Mouse (Mus musculus) liver, adult 2 months (tissue): Measurements from ENCODE around the gene Ankrd49. TPM values are rescaled to one million over a fixed set of nuclear protein-coding genes. Genes with fewer than 3 reads are reported as not detected.

Experiments used
- DNase-seq: peaks from one replicate; pipeline ENCODE4 v3.0.0-alpha.2; 2011; ENCODE audit warnings: low read depth, low spot score; ENCODE audit errors: extremely low read depth
- H3K27ac ChIP-seq: fragments of 200-500 bp; replicated peaks from 2 replicates; pipeline ENCODE4 v1.5.1; 2012; ENCODE audit warnings: low read depth, mild to moderate bottlenecking, control low read depth, inconsistent platforms, low read length; ENCODE audit not compliant: insufficient read depth
- H3K27me3 ChIP-seq: fragments of 200-500 bp; 2 replicates; pipeline ENCODE4 v1.6.1; 2012; ENCODE audit warnings: mild to moderate bottlenecking, moderate library complexity, low read length, inconsistent platforms; ENCODE audit not compliant: control insufficient read depth, insufficient read depth
- H3K36me3 ChIP-seq: fragments of 200-500 bp; 2 replicates; pipeline ENCODE4 v1.6.1; 2012; ENCODE audit warnings: low read length, inconsistent platforms; ENCODE audit not compliant: control insufficient read depth, insufficient read depth
- H3K4me1 ChIP-seq: fragments of 200-500 bp; 2 replicates; pipeline ENCODE4 v1.6.1; 2011; ENCODE audit warnings: low read length; ENCODE audit not compliant: control insufficient read depth, insufficient read depth
- H3K4me3 ChIP-seq: fragments of 200-500 bp; 2 replicates; pipeline ENCODE4 v1.5.1; 2011; ENCODE audit warnings: low read depth, mild to moderate bottlenecking, control low read depth, low read length, moderate library complexity; ENCODE audit not compliant: insufficient read depth
- H3K79me2 ChIP-seq: fragments of 200-500 bp; 2 replicates; pipeline ENCODE4 v1.6.1; 2012; ENCODE audit warnings: inconsistent platforms, mild to moderate bottlenecking, low read length, moderate library complexity; ENCODE audit not compliant: control insufficient read depth, insufficient read depth
- H3K9ac ChIP-seq: fragments of 200-500 bp; 2 replicates; pipeline ENCODE4 v1.6.1; 2012; ENCODE audit warnings: low read depth, mild to moderate bottlenecking, control low read depth, inconsistent platforms, low read length
- CTCF ChIP-seq: fragments of 200-500 bp; IDR thresholded peaks from 2 replicates; pipeline ENCODE4 v1.5.1; 2011; ENCODE audit warnings: low read depth, low read length, control low read depth
- POLR2A ChIP-seq: fragments of 200-500 bp; IDR thresholded peaks from 2 replicates; pipeline ENCODE4 v1.6.1; 2011; ENCODE audit warnings: low read length, control low read depth; ENCODE audit not compliant: insufficient read depth; ENCODE audit errors: extremely low read depth
- WGBS: fragments of 180-500 bp; shearing (Covaris S2); methylation state at CpG from one replicate; pipeline ENCODE4 v1.1.7; 2018; 5-methylcytosine and 5-hydroxymethylcytosine counted together
- polyA plus RNA-seq: library from polyadenylated mRNA; depleted of rRNA; stranded (reverse); fragments of >200 nt; gene quantifications from 2 replicates; pipeline ENCODE4 v1.2.3, GENCODE M21; 2012
- total RNA-seq: library from RNA; depleted of rRNA; stranded (reverse); fragments of >200 nt; gene quantifications from 2 replicates; pipeline ENCODE4 v1.2.3, GENCODE M21; 2014

Gene Ankrd49
- total and polyA plus RNA-seq, 2 experiments = 3.7 to 9.0 TPM

GRCm38 (mm10) chr9:14753947-14754346, 30.7 kb downstream of the Ankrd49 start:
- DNase-seq = no peak
- H3K36me3 ChIP-seq = no peaks in the 10 kb centered on the region
- no peak for TF ChIP-seq CTCF
- TF ChIP-seq POLR2A = no peak

GRCm38 (mm10) chr9:14752001-14752522, 32.6 kb downstream of the Ankrd49 start, which contains the start of gene Fut4:
Gene Fut4, minus strand, starts transcription at chr9:14752393.
- Histone ChIP-seq H3K36me3 (no peaks in the 10 kb centered on the region), H3K9ac (peak within 1 kb of the TSS; percentile 62), H3K27ac (no peak within 1 kb of the TSS), H3K4me1 (no peaks in the 10 kb centered on the region), H3K79me2 (no peaks in the 10 kb centered on the region), H3K4me3 (peak within 1 kb of the TSS; percentile 63), H3K27me3 (peaks cover 6% of the 10 kb centered on the region)
- TF ChIP-seq CTCF (no peak), POLR2A (no peak)
- DNase-seq = no peak
- 4% methylated on average over 25 of the region's 28 CpGs for WGBS

More at GRCm38 (mm10) chr9:14753947-14754346, 30.7 kb downstream of the Ankrd49 start:
- Histone ChIP-seq H3K4me3 (no peak overlapping the region), H3K27me3 (peaks cover 6% of the 10 kb centered on the region), H3K9ac (no peak overlapping the region), H3K27ac (no peak overlapping the region), H3K79me2 (no peaks in the 10 kb centered on the region), H3K4me1 (no peaks in the 10 kb centered on the region)

GRCm38 (mm10) chr9:14751503-14752000, 33.1 kb downstream of the Ankrd49 start:
- no peak for TF ChIP-seq POLR2A
- no peak for TF ChIP-seq CTCF
- no peak for DNase-seq
- 2% methylated on average over 50 of the region's 50 CpGs for WGBS
- Histone ChIP-seq H3K27ac (no peak overlapping the region), H3K27me3 (peaks cover 6% of the 10 kb centered on the region), H3K36me3 (no peaks in the 10 kb centered on the region), H3K9ac (peak overlapping the region; percentile 62), H3K4me1 (no peaks in the 10 kb centered on the region), H3K79me2 (no peaks in the 10 kb centered on the region), H3K4me3 (peak overlapping the region; percentile 63)

- H3K9ac ChIP-seq = no peak overlapping the region
- peak overlapping the region; percentile 63; the same call in 1 of the 2 replicates for H3K4me3 ChIP-seq
- H3K27me3 ChIP-seq = peaks cover 6% of the 10 kb centered on the region
- no peaks in the 10 kb centered on the region for H3K79me2 ChIP-seq
- no peak for TF ChIP-seq CTCF
- TF ChIP-seq POLR2A = no peak
- 67% methylated on average over 42 of the region's 42 CpGs for WGBS
- H3K4me1 ChIP-seq = no peaks in the 10 kb centered on the region
- H3K27ac ChIP-seq = no peak overlapping the region
- no peak for DNase-seq
- H3K36me3 ChIP-seq = no peaks in the 10 kb centered on the region
Measured at GRCm38 (mm10) chr9:14750901-14751502, 33.7 kb downstream of the Ankrd49 start.

GRCm38 (mm10) chr9:14740151-14740924, 44.3 kb downstream of the Ankrd49 start, which contains the start of gene Piwil4:
Gene Piwil4, minus strand, starts transcription at chr9:14740733.
- no peak within 1 kb of the TSS for H3K27ac ChIP-seq
- no peaks in the 10 kb centered on the region for H3K36me3 ChIP-seq
- no peaks in the 10 kb centered on the region for H3K4me1 ChIP-seq
- no peak for TF ChIP-seq CTCF
- no peak for TF ChIP-seq POLR2A
- no peaks in the 10 kb centered on the region for H3K27me3 ChIP-seq
- H3K79me2 ChIP-seq = no peaks in the 10 kb centered on the region
- DNase-seq = no peak
- H3K9ac ChIP-seq = no peak within 1 kb of the TSS
- WGBS = 86% methylated on average over 19 of the region's 19 CpGs
- H3K4me3 ChIP-seq = no peak within 1 kb of the TSS
